Mouse (Mus musculus) liver, embryonic 16.5 days (tissue): Measurements from ENCODE around the gene Syt12. TPM values are rescaled to one million over a fixed set of nuclear protein-coding genes. Genes with fewer than 3 reads are reported as not detected.

ENCODE experiments used
- ATAC-seq: fragments of 200-750 bp; cut with Nextera tagmentation; 2 replicates; pipeline ENCODE4 v1.8.0; 2017; ENCODE audit warnings: low read depth, mild to moderate bottlenecking, moderate number of reproducible peaks, moderate library complexity
- H3K27ac ChIP-seq: fragments of 300-500 bp; sonication (generic); 2 replicates; pipeline ENCODE4 v1.5.1; 2014; ENCODE audit warnings: mild to moderate bottlenecking, low read length
- H3K27me3 ChIP-seq: fragments of 300-500 bp; sonication (generic); 2 replicates; pipeline ENCODE4 v1.6.1; 2014; ENCODE audit warnings: low read depth, low read length, mixed read lengths; ENCODE audit not compliant: control insufficient read depth, insufficient read depth
- H3K36me3 ChIP-seq: fragments of 300-500 bp; sonication (generic); 2 replicates; pipeline ENCODE4 v1.6.1; 2014; ENCODE audit warnings: mild to moderate bottlenecking; ENCODE audit not compliant: control insufficient read depth, insufficient read depth
- H3K4me1 ChIP-seq: fragments of 300-500 bp; sonication (generic); 2 replicates; pipeline ENCODE4 v1.6.1; 2014; ENCODE audit warnings: low read depth, low read length, mixed read lengths; ENCODE audit not compliant: control insufficient read depth
- H3K4me2 ChIP-seq: fragments of 300-500 bp; sonication (generic); 2 replicates; pipeline ENCODE4 v1.6.1; 2014; ENCODE audit warnings: low read depth, low read length, mixed read lengths
- H3K4me3 ChIP-seq: fragments of 300-500 bp; sonication (generic); 2 replicates; pipeline ENCODE4 v1.5.1; 2014; ENCODE audit warnings: low read depth, mild to moderate bottlenecking, low read length
- H3K9ac ChIP-seq: fragments of 300-500 bp; sonication (generic); 2 replicates; pipeline ENCODE4 v1.6.1; 2014; ENCODE audit warnings: low read depth, low read length
- H3K9me3 ChIP-seq: fragments of 300-500 bp; sonication (generic); replicated peaks from 2 replicates; pipeline ENCODE4 v1.6.1; 2016; ENCODE audit warnings: low read length; ENCODE audit not compliant: control insufficient read depth
- WGBS: fragments of 180-500 bp; shearing (Covaris S2); extraction: QIAGEN DNeasy Blood & Tissue Kit; methylation state at CpG from one replicate; pipeline ENCODE4 v1.1.7; 2014; ENCODE audit not compliant: insufficient replicate concordance; 5-methylcytosine and 5-hydroxymethylcytosine counted together
- polyA plus RNA-seq: library from polyadenylated mRNA; unstranded; fragments of >200 nt; fragmentation: Nextera tagmentation; extraction: Ambion mirVana; gene quantifications from 2 replicates; pipeline ENCODE4 v1.2.1, GENCODE M21; 2015

Syt12 gene
- 0.20 and 0.32 TPM in 2 replicates for polyA plus RNA-seq

DNA sequence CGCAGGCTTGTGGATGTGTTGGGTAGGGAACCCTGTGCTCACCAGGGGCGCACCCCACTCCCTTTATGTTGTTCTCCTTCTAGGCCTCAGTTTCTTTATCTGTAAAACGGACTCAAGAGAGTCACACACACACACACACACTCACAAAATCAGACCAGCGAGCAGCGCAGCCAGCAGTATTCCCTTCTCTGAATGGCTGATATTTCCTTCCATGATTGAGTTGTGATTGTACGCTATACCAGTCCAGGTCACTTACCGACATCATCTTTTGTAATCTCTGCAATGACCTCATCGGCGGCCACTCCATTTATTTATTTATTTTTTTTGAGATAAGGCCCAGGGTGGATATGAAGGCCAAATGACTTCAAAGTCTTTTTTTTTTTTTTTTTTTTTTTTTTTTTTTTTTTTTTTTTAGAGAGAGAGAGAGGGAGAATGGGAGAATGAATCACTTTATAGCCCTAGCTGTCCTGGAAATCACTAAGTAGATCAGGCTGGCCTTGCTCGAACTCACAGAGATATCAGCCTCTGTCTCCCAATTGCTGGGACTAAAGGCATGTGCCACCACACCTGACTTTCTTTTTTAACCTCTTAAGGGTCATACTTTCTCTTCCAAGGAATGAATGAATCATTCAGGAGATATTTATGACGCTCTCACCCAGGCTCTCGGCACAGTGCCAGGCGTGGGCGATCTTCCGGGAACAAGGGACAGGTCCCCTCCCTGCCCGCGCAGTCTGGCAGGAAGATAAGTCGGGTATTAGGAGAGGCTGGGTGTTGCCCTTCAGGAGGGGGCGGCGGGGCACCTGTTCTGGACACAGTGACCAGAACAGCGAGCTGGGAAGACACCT is at the start of gene Syt12:
Syt12 (minus strand) TSS at position 103 of the 845 bp plus-strand sequence.
- peak; percentile 27; the same call in 1 of the 2 replicates for ATAC-seq
- Histone ChIP-seq H3K9ac (peak within 1 kb of the TSS; percentile 28; the same call in 1 of the 2 replicates), H3K27me3 (peaks cover 39% of the 10 kb centered on the region), H3K4me3 (peak within 1 kb of the TSS; percentile 50), H3K4me2 (peak within 1 kb of the TSS; percentile 66), H3K27ac (no peak within 1 kb of the TSS), H3K36me3 (no peaks in the 10 kb centered on the region), H3K9me3 (no peaks in the 10 kb centered on the region), H3K4me1 (peaks cover 5% of the 10 kb centered on the region; the same call in 1 of the 2 replicates)
- WGBS = 21% methylated on average over 20 of the region's 21 CpGs

DNA sequence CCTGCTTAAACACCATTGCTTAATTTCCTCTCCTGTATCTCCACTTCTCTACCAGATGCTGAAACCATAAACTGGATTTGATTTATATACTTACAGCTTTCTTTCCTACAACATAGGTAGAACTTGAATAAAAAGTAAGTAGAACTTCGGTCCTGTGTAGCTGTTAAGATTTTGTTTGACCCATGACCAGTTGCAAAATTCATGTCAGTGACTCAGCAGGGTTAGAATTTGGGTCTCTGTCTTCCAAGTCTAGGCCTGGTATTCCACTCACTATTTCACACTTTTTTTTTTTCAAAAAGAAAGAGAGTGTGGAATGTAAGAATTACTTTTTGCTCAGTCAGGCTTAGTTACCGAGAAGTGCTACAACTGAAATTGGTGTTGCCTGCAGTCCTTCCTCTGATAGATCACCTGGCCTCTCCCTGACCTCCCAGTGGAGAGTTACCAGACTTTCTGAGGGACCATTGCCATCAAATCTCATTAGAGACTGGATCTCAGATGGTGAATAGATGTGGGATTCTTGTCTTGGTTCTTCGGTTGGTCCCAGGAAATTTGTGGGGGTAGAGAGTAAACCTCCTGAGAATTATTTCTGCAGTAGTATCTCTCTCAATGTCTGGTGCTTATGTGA is 44.3 kb upstream of the Syt12 start:
- H3K4me2 ChIP-seq = no peak overlapping the region
- no peaks in the 10 kb centered on the region for H3K36me3 ChIP-seq
- H3K4me3 ChIP-seq = no peak overlapping the region
- no peaks in the 10 kb centered on the region for H3K9me3 ChIP-seq
- ATAC-seq = no peak
- WGBS = 75% methylated on average over 3 of the region's 3 CpGs
- H3K4me1 ChIP-seq = no peaks in the 10 kb centered on the region; the same call in 1 of the 2 replicates
- H3K27ac ChIP-seq = no peak overlapping the region
- no peaks in the 10 kb centered on the region for H3K27me3 ChIP-seq
- no peak overlapping the region for H3K9ac ChIP-seq

DNA sequence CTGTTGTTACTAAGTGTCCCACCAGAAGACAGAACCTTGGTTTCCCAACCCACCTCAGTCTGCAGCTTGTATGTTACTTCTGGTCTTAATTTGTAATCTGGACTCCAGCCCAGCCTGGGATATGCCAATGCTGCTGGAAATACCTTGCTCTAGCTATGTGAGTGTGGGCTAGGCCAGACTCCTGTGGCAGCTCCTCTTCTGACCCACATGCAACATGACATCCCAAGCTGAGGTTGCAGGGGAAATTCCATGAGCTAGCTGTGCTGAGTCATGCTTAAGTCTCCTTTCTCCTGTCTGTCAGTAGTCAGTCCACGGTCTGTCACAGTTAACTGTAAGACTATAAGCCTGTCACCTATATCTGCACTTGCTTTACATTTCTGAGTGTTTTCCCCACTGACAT is 40.2 kb upstream of the Syt12 start:
- Histone ChIP-seq H3K4me3 (no peak overlapping the region), H3K9ac (no peak overlapping the region), H3K36me3 (no peaks in the 10 kb centered on the region), H3K4me2 (no peak overlapping the region), H3K27me3 (no peaks in the 10 kb centered on the region), H3K9me3 (no peaks in the 10 kb centered on the region), H3K4me1 (no peaks in the 10 kb centered on the region; the same call in none of the 2 replicates), H3K27ac (no peak overlapping the region)
- ATAC-seq = no peak
- 42% methylated on average over 1 of the region's 1 CpGs for WGBS

GRCm38 (mm10) chr19:4516288-4516687 is 39.0 kb upstream of the Syt12 start:
- no peak overlapping the region for H3K4me2 ChIP-seq
- H3K36me3 ChIP-seq = no peaks in the 10 kb centered on the region
- H3K4me3 ChIP-seq = no peak overlapping the region
- ATAC-seq = no peak
- H3K9me3 ChIP-seq = no peaks in the 10 kb centered on the region
- H3K9ac ChIP-seq = no peak overlapping the region
- H3K4me1 ChIP-seq = peaks cover 2% of the 10 kb centered on the region
- no peaks in the 10 kb centered on the region for H3K27me3 ChIP-seq
- WGBS = 64% methylated on average over 2 of the region's 2 CpGs
- H3K27ac ChIP-seq = no peak overlapping the region

DNA sequence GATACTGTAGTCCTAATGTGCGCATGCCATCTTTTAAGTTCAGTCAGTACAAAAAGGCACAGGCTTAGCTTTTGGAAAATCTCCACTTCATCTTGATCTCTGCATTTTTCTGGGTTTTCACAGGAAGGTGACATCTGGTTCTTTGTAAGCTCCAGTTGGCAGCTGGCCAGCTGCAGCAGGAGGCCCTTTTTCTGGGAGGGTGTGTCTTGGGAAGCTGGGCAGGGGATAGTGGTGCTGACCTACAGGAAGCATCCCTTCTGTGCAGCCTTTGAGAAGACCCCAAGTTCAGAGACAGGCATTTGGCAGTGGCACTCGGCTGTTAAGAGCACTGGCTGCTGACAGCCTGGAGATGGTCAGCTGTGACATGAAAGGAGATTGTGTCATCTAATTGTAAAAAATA is 38.5 kb upstream of the Syt12 start:
- Histone ChIP-seq H3K9ac (no peak overlapping the region), H3K27ac (no peak overlapping the region)

DNA sequence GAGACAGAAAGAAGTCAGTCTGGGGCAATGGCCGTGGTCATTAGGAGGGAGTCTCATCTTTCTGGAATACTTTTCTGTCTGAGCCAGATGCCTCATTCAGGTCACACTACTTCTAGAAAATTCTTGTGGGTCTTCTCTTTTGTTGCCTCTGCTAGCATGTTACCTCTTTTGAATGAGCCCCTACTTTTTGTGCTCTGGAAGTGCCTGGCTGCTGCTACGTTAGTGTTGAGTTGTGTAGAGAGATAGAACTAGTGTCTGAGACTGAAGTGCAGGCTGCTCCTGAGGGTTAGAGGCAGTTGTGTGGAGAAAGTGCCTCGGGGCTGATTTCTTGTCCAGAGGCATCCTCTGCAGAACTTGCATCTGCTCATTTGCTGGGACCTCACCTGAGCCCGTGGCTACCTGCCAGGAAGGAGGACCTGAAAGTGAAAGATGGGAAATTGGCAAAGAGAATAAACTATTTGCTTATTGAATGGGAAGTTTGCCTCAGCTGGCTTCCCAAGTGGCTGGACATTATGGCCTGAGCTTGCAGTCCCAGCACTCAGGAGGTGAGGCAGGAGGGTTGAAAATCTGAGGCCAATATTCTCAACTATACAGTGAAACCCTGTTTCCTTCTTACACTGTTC is 36.1 kb upstream of the Syt12 start:
- Histone ChIP-seq H3K4me3 (no peak overlapping the region), H3K9ac (no peak overlapping the region; the same call in 1 of the 2 replicates), H3K4me2 (no peak overlapping the region), H3K36me3 (no peaks in the 10 kb centered on the region), H3K9me3 (no peaks in the 10 kb centered on the region), H3K27ac (no peak overlapping the region), H3K27me3 (no peaks in the 10 kb centered on the region; the same call in 1 of the 2 replicates), H3K4me1 (peaks cover 16% of the 10 kb centered on the region)
- WGBS = 58% methylated on average over 4 of the region's 4 CpGs
- ATAC-seq = no peak

More for the DNA sequence above, 38.5 kb upstream of the Syt12 start:
- 62% methylated on average over 2 of the region's 2 CpGs for WGBS
- no peak overlapping the region for H3K4me3 ChIP-seq
- H3K9me3 ChIP-seq = no peaks in the 10 kb centered on the region
- peaks cover 8% of the 10 kb centered on the region for H3K4me1 ChIP-seq
- no peak for ATAC-seq
- H3K27me3 ChIP-seq = no peaks in the 10 kb centered on the region; the same call in 1 of the 2 replicates
- H3K4me2 ChIP-seq = no peak overlapping the region
- no peaks in the 10 kb centered on the region for H3K36me3 ChIP-seq

DNA sequence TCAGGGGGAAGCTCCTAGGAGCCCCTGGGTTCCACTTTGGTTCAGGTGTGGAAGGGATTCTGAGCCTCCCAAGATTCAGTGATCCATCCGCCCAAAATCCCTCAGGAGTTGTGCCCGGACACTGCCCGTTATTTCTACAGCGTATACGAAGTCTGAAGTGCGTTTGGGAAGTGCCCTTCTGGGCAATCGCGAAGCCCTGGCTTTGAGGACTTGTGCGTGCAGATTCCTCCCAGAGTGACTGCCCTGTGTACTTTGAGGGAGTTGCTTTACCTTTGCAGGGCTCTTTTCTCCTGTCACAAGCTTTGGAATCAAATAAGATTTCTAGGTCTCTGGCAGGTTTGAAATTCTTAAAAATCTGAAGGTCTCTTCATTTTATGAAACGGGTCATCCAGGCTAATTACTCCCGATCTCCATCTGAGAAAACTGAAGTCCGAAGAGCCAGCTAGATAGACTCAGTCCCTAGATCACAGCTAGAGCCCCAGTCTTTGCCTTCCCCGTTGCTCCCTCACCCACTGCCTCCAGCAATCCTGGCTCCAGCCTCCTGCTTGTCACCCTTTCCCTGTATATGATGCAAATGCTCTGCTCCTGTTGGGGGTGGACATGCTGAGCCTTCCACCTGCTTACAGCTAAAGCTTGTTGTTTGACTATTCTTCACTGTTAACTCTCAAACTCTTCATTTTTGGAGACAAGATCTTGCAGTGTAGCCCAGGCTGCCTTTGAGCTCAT is 34.0 kb upstream of the Syt12 start:
- no peak for ATAC-seq
- no peaks in the 10 kb centered on the region; the same call in 1 of the 2 replicates for H3K27me3 ChIP-seq
- WGBS = 9% methylated on average over 13 of the region's 13 CpGs
- peak overlapping the region; percentile 94 for H3K4me2 ChIP-seq
- peak overlapping the region; percentile 85 for H3K9ac ChIP-seq
- H3K4me1 ChIP-seq = peaks cover 16% of the 10 kb centered on the region
- peak overlapping the region; percentile 91 for H3K4me3 ChIP-seq
- no peaks in the 10 kb centered on the region for H3K36me3 ChIP-seq
- H3K27ac ChIP-seq = peak overlapping the region; percentile 43
- H3K9me3 ChIP-seq = no peaks in the 10 kb centered on the region
